Mouse (Mus musculus) T-cell, adult 2 months (primary cell): ENCODE results near the gene Olfr784.
"Not testable (repeated sequence)": the region's sequence is repeated elsewhere in the genome, so short reads cannot be mapped to it uniquely, and the experiment has no call there.

ENCODE experiments used
- DNase-seq: peaks from one replicate; pipeline ENCODE4 v3.0.0; 2022; ENCODE audit warnings: low spot score

The Olfr784 gene

GRCm38 (mm10) chr10:129383783-129384182 is at the start of gene Olfr784:
Gene Olfr784, plus strand, starts transcription at chr10:129384083.
- no peak for DNase-seq

DNA sequence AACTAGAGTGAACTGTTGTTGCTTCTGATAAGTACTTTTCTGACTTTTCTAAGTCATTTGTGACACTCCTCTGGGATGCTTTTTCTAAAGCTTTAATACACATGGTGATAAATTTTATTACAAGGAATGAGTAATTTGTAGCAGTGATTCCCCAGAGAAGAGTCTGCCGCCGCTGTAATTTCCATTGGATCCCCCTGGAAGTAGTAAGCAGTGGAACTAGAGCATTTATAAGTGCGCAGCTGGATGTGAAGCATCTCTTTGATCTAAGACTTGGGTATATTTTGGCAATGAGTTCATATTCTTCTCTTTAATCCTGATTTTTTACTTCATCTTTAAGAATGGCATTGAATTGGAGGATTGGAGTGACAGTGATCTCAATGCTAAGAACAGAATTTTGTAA is 35.3 kb upstream of the Olfr784 start, which contains the start of gene Olfr782:
TSS of gene Olfr782 (plus strand) at position 301 of the 400 bp plus-strand sequence.
- no peak for DNase-seq

- DNase-seq: not testable (repeated sequence)
These were observed 31.4 kb upstream of the Olfr784 start for GRCm38 (mm10) chr10:129352475-129352874.

DNA sequence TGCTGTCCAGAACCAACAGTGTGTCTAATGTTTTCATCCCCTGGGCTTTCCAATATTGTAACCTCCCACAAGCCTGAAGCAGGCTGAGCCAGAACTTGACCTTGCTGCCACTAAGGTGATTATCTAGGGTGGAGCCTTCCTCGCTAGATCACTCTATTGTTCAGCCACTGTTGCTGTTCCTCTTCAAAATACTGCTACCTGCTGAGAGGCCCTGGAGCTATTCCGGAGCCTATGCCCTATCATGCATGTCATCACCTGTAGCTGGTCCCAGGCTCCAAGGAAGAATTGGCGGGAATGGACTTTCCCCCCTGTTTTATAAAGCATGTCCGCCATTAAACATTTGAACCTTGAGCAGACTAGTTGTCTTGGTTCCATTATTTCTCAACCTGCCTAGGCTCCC is 27.4 kb upstream of the Olfr784 start:
- DNase-seq: not testable (repeated sequence)

DNA sequence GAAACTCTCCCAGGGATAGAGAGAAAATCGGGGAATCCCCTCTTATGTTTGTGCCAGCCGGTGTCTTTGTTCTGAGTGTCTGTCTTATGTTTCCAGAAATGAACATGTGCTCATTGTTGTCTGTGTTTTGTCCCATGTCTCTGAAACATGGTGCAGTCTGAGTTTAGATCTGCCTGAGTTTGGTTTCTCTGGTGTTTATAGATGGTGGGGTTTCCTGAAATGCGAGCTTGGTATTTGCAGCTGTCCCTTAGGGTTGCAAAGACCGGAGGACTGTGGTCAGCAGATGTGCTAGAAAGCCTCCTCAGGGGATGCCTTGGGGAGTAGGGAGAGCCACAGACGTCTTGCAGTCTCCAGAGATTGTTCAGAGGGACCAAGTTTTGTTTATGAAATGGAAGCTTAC is 26.6 kb upstream of the Olfr784 start:
- DNase-seq: no peak

DNA sequence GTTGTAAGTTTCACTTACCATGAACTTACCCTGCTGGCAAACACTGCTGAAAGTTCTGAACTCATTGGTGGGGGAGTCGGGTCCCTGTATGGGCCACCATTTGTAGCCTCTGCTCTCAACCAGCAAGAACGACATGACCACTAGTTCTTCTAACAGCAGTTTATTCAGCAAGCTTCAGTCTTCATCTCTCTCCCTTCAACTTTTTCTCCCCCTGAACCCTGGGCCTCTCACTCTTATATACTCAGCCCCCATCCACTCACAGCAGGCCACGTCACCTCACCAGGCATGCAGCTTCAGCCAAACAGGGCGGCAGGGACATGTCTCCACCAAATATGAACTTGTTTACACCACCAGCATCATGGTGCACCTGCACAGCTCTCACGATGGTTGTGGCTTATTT is 9.8 kb upstream of the Olfr784 start:
- DNase-seq: not testable (repeated sequence)

DNA sequence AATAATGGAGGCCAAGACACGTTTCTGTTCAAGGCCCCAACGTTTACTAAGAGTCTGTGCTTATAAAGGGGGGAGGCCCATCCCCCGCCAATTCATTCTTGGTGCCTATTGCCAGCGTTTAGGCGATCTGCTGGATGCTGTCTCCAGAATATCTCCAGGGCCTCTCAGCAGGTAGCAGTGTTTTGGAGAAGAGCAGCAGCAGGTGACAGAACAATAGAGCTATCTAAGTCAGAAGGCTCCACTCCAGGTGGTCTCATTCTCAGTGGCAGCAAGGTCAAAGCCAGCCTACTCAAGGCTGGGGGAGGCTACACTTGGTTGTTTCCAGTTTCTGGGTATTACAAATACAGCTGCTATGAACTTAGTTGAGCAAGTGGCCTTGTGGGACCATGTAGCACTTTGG is 17.0 kb downstream of the Olfr784 start:
- no peak for DNase-seq

DNA sequence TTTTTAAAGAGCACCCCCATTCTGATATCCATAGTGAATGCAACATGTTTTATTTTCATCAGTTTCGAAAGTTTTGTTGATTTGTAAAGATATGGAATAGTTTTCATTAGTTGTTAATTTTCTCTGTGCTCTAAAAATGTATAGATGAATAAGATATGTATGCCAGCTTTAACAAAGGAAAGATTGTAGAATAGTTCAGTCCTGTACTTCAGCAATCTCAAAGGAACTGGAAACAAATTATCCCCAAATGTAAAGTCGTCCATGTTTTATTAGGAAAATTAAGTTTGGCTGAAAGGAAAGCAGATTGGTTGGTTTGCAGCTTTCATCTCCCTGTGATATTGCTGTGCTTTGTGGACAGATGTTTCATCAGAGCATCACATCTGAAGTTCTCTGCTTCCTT is 21.2 kb downstream of the Olfr784 start, which contains the start of gene Olfr785:
TSS of gene Olfr785 (plus strand) at position 301 of the 400 bp plus-strand sequence.
- no peak for DNase-seq

DNA sequence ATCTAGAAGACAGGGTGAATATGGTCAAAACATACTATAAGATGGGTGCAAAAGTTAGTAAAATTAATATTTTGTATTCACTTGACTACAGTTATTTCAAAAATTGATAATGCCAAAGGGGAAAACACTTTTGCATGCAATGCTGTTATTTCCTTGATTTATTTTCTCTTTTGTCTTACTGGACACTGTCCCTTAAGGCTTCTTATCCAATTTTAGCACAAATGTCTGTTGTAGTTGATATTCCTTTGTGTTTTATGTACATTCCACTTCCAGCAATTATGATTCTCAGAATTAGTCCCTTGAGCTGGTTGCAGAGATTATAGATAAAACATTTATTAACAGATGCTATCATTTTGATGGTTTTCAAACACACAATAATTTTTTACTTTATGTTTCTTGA is 43.1 kb downstream of the Olfr784 start, which contains the start of gene Olfr786:
TSS of gene Olfr786 (plus strand) at position 301 of the 400 bp plus-strand sequence.
- no peak for DNase-seq
